Mouse (Mus musculus) testis, adult 2 months (tissue): ENCODE measurements around the gene Pla2g3. TPM values are rescaled to one million over a fixed set of nuclear protein-coding genes. Genes with fewer than 3 reads are reported as not detected.

Source experiments
- H3K27ac ChIP-seq: fragments of 200-500 bp; 2 replicates; pipeline ENCODE4 v1.5.1; 2012; ENCODE audit warnings: low read depth, low read length; ENCODE audit not compliant: control insufficient read depth, insufficient read depth
- H3K27me3 ChIP-seq: fragments of 200-500 bp; 2 replicates; pipeline ENCODE4 v1.6.1; 2012; ENCODE audit warnings: mild to moderate bottlenecking, low read length, moderate library complexity; ENCODE audit not compliant: control insufficient read depth, insufficient read depth
- H3K36me3 ChIP-seq: fragments of 200-500 bp; 2 replicates; pipeline ENCODE4 v1.6.1; 2012; ENCODE audit warnings: mild to moderate bottlenecking, low read length; ENCODE audit not compliant: control insufficient read depth, insufficient read depth
- H3K4me1 ChIP-seq: fragments of 200-500 bp; 2 replicates; pipeline ENCODE4 v1.6.1; 2012; ENCODE audit warnings: low read length; ENCODE audit not compliant: control insufficient read depth, insufficient read depth
- H3K4me3 ChIP-seq: fragments of 200-500 bp; 2 replicates; pipeline ENCODE4 v1.5.1; 2012; ENCODE audit warnings: low read depth, mild to moderate bottlenecking, low read length, moderate library complexity, mixed read lengths; ENCODE audit not compliant: control insufficient read depth
- CTCF ChIP-seq: fragments of 200-500 bp; IDR thresholded peaks from 2 replicates; pipeline ENCODE4 v1.5.1; 2012; ENCODE audit warnings: low read depth, mild to moderate bottlenecking, inconsistent platforms, low read length, moderate library complexity; ENCODE audit not compliant: control insufficient read depth, insufficient read depth, insufficient replicate concordance
- POLR2A ChIP-seq: fragments of 200-500 bp; IDR thresholded peaks from 2 replicates; pipeline ENCODE4 v1.6.1; 2012; ENCODE audit warnings: low read depth, mild to moderate bottlenecking, inconsistent platforms, low read length, moderate library complexity; ENCODE audit not compliant: control insufficient read depth
- polyA plus RNA-seq: library from polyadenylated mRNA; depleted of rRNA; stranded (reverse); fragments of >200 nt; gene quantifications from 2 replicates; pipeline ENCODE4 v1.2.3, GENCODE M21; 2012

The Pla2g3 gene
- polyA plus RNA-seq, 1 experiment, result 2.8 TPM

DNA sequence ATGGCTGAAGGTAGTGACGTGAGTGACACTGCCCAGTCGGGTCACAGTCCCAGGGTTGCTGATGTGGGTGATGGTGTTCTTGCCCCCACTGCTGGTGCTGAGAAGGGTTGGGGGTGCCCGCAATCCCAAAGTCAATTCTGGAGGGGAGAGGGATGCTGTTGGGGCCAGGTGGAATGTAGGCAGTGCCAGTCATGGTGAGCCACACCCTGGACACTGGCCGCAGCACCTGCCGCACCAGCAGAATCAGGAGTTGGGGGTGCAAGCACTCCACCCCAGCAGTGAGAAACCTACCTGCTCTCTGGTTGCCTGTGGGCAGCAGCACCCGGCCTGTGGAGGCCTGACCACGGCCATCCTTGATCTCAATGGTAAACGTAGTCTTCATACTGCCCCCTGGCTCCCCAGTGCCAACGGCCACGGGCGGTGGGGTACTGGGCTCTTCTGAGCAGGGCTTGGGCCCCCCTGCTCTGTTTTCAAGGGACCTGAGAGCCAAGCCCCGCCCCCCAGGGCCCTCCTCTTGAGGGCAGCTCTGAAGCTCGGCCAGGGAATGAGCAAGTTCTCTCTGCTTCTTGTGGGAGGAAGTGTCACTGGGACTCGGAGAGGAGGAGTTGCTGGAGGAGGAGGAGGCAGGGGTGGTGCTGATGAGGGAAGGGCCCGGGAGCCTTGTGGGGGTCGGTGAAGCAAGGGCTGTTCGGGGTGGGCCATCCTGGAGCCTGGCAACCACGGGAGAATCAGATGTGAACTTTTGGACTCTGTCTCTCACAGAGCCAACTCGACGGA, 41.6 kb downstream of the Pla2g3 start:
- Histone ChIP-seq H3K36me3 (no peaks in the 10 kb centered on the region), H3K4me3 (no peak overlapping the region), H3K4me1 (no peaks in the 10 kb centered on the region), H3K27ac (no peak overlapping the region), H3K27me3 (no peaks in the 10 kb centered on the region)
- TF ChIP-seq POLR2A (no peak), CTCF (no peak)

DNA sequence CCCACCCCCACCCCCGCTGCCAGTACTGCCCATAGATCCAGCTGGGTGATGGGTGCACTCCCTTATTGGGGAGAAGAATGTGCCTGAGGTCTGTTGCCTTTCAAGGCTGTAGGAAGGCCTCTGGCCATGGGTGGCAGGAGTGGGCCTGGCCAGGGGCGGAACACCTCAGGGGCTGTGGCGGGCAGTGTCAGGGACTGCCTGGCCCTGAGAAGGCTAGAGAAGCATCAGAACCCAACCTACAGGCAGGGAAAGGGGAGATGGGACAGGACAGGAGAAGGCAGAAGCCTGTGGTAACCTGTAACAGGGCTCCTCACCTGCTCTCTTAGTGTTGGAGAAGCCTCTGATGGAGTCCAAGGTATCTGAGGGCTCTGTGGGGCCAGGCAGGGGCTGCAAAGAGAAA, 42.6 kb downstream of the Pla2g3 start:
- no peaks in the 10 kb centered on the region for H3K36me3 ChIP-seq
- no peak overlapping the region for H3K27ac ChIP-seq
- H3K27me3 ChIP-seq, result no peaks in the 10 kb centered on the region

DNA sequence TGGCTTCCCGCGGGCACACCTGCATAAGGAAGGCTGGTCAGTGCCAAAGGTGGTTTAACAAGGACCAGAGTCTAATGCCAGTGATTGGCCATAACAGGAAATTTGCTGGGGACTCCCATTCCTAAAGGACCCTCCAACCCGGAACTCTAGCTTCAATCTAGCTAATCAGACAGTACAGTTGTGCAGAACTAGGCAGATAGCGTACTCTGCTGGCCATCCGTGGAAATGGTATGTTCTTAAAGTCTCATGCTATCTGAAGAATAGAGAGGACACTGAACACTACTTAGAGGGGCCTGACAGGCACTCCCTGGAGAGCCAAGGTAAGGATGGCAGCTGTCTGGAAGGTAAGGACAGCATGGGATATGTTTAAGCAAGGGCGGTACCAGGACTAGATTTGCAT, 43.5 kb downstream of the Pla2g3 start:
- H3K27ac ChIP-seq, result no peak overlapping the region
- H3K36me3 ChIP-seq, result no peaks in the 10 kb centered on the region
- no peaks in the 10 kb centered on the region for H3K27me3 ChIP-seq
- no peak for TF ChIP-seq CTCF
- no peak for TF ChIP-seq POLR2A
- no peak overlapping the region for H3K4me3 ChIP-seq
- H3K4me1 ChIP-seq, result peaks cover 9% of the 10 kb centered on the region

More for the DNA sequence above, 42.6 kb downstream of the Pla2g3 start:
- Histone ChIP-seq H3K4me3 (no peak overlapping the region), H3K4me1 (peaks cover 8% of the 10 kb centered on the region)
- TF ChIP-seq CTCF (no peak), POLR2A (no peak)

DNA sequence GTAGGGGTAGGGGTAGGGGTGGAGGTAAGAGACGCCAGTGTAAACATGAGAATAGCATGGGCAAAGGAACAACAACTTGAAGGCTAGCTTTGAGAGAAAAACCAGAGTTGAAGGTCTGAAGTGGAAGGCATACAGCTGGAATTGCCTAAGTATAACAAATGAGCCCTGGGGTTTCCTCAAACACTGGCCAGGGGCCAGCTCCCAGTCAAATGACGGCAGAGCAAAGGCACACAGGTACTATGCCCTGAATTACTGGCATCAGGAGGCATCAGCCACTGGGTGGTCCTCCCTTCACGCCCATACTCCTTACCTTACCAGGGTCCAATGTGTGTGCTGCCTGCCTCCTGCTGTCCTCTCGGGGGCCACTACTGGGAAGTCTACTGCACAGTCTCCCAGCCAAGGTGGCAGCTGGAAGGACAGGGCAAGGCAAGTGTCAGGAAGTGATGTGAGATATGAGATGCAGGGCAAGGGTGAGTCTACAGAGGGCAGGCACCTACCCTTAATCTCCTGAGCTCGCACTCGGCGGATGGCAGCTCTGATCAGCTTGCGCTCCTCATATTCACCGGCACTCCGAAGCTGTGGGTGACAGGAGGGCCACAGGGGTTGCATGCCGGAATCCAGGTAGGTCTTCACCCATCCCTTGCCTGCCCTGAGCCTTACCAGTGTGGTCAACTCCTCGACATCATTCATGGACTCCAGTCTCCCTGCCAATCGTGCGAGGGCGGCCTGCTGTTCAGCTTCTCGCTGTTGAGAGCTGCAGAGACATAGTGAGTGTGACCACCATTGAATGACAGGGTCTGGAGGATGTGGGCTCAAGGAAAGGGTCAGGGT, 44.2 kb downstream of the Pla2g3 start:
- no peaks in the 10 kb centered on the region for H3K36me3 ChIP-seq
- TF ChIP-seq POLR2A (no peak), CTCF (no peak)
- no peaks in the 10 kb centered on the region for H3K27me3 ChIP-seq
- H3K27ac ChIP-seq, result no peak overlapping the region
- H3K4me3 ChIP-seq, result no peak overlapping the region
- peaks cover 9% of the 10 kb centered on the region for H3K4me1 ChIP-seq

DNA sequence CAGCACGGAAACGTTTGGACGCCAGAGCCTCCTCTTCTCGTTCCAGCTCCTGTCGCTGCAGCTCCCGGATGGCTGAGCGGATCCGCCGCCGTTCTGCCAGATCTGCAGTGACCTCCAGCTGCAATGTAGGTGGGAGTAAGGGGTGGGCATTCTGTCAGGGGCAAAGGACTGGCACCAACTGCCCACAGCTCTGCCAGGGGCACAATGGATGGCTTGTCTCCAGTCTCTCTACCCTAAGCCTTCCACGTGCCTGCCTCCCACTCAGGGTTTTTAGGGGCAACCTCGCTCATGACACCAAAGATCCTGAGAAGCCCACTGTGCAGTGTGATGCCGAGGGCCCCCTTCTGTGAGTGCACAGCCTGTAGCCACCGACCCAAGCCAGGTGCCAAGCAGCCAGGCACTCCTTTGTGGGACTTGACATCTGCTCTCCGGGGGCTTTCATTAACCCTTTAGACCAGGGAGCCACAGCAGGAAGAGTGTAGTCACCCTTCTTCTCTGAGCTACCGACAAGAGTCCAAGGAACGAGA, 45.4 kb downstream of the Pla2g3 start:
- H3K36me3 ChIP-seq, result no peaks in the 10 kb centered on the region
- TF ChIP-seq POLR2A (no peak), CTCF (no peak)
- no peak overlapping the region for H3K27ac ChIP-seq
- no peaks in the 10 kb centered on the region for H3K27me3 ChIP-seq
- peaks cover 9% of the 10 kb centered on the region for H3K4me1 ChIP-seq
- H3K4me3 ChIP-seq, result no peak overlapping the region

DNA sequence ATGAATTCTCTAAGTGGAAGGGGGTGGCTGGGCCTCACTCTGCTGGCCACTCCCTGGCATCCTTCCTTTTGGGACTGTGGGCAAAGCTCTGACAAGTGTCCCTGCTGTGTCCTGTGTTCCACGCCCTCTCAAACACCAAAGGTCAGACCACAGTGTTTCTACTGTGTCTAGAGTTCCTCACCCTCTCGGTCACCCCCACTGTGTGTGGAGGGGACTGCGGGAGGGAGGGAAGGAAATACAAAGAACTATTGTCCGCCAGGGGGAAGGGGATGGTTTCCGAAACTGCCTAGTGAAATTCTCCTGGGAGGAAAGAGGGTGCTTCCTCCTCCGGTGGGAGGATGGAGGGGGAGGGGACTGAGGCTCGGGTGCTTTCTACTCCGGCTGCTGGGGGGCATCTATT, 46.9 kb downstream of the Pla2g3 start:
- H3K4me3 ChIP-seq, result no peak overlapping the region; the same call in 1 of the 2 replicates

DNA sequence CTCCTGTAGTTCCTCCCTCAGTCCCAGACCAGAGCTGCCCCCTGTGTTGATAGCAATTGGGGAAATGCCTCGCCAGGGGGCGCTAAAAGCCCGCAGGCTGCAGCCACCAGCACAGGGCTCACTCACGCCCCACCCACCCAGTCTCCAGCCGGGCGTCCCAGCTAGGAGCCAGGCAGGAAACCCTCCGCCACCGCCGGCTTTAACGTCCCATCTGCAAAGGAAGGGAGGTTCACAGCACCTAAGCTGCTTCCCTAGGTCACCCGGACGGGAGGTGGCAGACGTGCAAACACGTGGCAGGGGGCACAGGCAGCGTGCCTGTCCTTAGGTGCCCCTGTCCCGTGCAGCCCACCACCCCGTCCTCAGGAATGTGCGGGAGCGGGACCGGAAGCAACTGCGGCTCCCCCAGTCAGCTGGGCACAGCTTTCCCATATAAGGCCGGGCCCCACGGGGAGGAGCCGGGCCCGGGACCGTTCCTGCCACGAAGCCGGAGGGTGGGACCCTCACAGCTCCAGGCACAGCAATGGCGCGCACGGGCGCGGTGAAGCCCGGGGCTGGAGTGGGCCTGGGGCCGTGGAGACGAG, 47.4 kb downstream of the Pla2g3 start:
- Histone ChIP-seq H3K4me1 (peaks cover 16% of the 10 kb centered on the region), H3K27me3 (no peaks in the 10 kb centered on the region), H3K36me3 (no peaks in the 10 kb centered on the region), H3K27ac (peak overlapping the region; percentile 81), H3K4me3 (peak overlapping the region; percentile 87)
- TF ChIP-seq CTCF (peak; percentile 77; the same call in 1 of the 2 replicates), POLR2A (0 out of 2 replicates have a peak, but pooled peaks have one; percentile 28)

More for the DNA sequence above, 46.9 kb downstream of the Pla2g3 start:
- Histone ChIP-seq H3K27me3 (no peaks in the 10 kb centered on the region), H3K4me1 (peaks cover 14% of the 10 kb centered on the region), H3K27ac (no peak overlapping the region), H3K36me3 (no peaks in the 10 kb centered on the region)
- no peak for TF ChIP-seq POLR2A
- no peak for TF ChIP-seq CTCF
